Mouse (Mus musculus) midbrain, embryonic 15.5 days (tissue): ENCODE data around the gene D5Ertd579e. TPM values are rescaled to one million over a fixed set of nuclear protein-coding genes. Genes with fewer than 3 reads are reported as not detected.
A peak's percentile ranks its signal among the peaks of the same experiment; 100 is the strongest.

Experiments used
- ATAC-seq: fragments of 200-750 bp; cut with Nextera tagmentation; replicated peaks from 2 replicates; pipeline ENCODE4 v1.8.0; 2017; ENCODE audit warnings: moderate TSS enrichment
- H3K27ac ChIP-seq: fragments of 300-500 bp; sonication (generic); 2 replicates; pipeline ENCODE4 v1.5.1; 2015; ENCODE audit warnings: mild to moderate bottlenecking, inconsistent platforms
- H3K27me3 ChIP-seq: fragments of 300-500 bp; sonication (generic); replicated peaks from 2 replicates; pipeline ENCODE4 v1.6.1; 2015; ENCODE audit warnings: inconsistent platforms
- H3K36me3 ChIP-seq: fragments of 300-500 bp; sonication (generic); replicated peaks from 2 replicates; pipeline ENCODE4 v1.6.1; 2015; ENCODE audit warnings: inconsistent platforms
- H3K4me1 ChIP-seq: fragments of 300-500 bp; sonication (generic); 2 replicates; pipeline ENCODE4 v1.6.1; 2015; ENCODE audit warnings: inconsistent platforms
- H3K4me2 ChIP-seq: fragments of 300-500 bp; sonication (generic); 2 replicates; pipeline ENCODE4 v1.6.1; 2015; ENCODE audit warnings: inconsistent platforms, mild to moderate bottlenecking, moderate library complexity
- H3K4me3 ChIP-seq: fragments of 300-500 bp; sonication (generic); 2 replicates; pipeline ENCODE4 v1.5.1; 2015; ENCODE audit warnings: mild to moderate bottlenecking, inconsistent platforms
- H3K9ac ChIP-seq: fragments of 300-500 bp; sonication (generic); 2 replicates; pipeline ENCODE4 v1.6.1; 2015; ENCODE audit warnings: mild to moderate bottlenecking, inconsistent platforms
- H3K9me3 ChIP-seq: fragments of 300-500 bp; sonication (generic); 2 replicates; pipeline ENCODE4 v1.6.1; 2016; ENCODE audit warnings: inconsistent platforms
- WGBS: fragments of 180-500 bp; shearing (Covaris S2); methylation state at CpG from one replicate; pipeline ENCODE4 v1.1.7; 2015; ENCODE audit warnings: mixed read lengths; 5-methylcytosine and 5-hydroxymethylcytosine counted together
- polyA plus RNA-seq: library from polyadenylated mRNA; unstranded; fragments of >200 nt; fragmentation: Nextera tagmentation; extraction: Ambion mirVana; gene quantifications from 2 replicates; pipeline ENCODE4 v1.2.1, GENCODE M21; 2015

The D5Ertd579e gene
- polyA plus RNA-seq, 1 experiment from 2014 or later, result 44.0 TPM

- Histone ChIP-seq H3K27me3 (no peaks in the 10 kb centered on the region; the same call in 1 of the 2 replicates), H3K4me1 (peaks cover 17% of the 10 kb centered on the region), H3K27ac (no peak overlapping the region), H3K36me3 (no peaks in the 10 kb centered on the region), H3K4me3 (no peak overlapping the region), H3K9me3 (no peaks in the 10 kb centered on the region), H3K9ac (no peak overlapping the region), H3K4me2 (no peak overlapping the region)
- WGBS, result 66% methylated on average over 6 of the region's 6 CpGs
- no peak for ATAC-seq
Measured at GRCm38 (mm10) chr5:36584299-36584698, 111.5 kb downstream of the D5Ertd579e start.

- H3K4me1 ChIP-seq, result peaks cover 17% of the 10 kb centered on the region
- no peaks in the 10 kb centered on the region; the same call in 1 of the 2 replicates for H3K27me3 ChIP-seq
- peak overlapping the region; percentile 85 for H3K4me2 ChIP-seq
- H3K9ac ChIP-seq, result peak overlapping the region; percentile 60
- no peaks in the 10 kb centered on the region for H3K9me3 ChIP-seq
- 1% methylated on average over 54 of the region's 54 CpGs for WGBS
- peak overlapping the region; percentile 63 for H3K4me3 ChIP-seq
- H3K27ac ChIP-seq, result peak overlapping the region; percentile 90
- H3K36me3 ChIP-seq, result no peaks in the 10 kb centered on the region
- peak; percentile 97 for ATAC-seq
Measured at GRCm38 (mm10) chr5:36581924-36582642, 113.7 kb downstream of the D5Ertd579e start.

- H3K27me3 ChIP-seq, result no peaks in the 10 kb centered on the region; the same call in 1 of the 2 replicates
- H3K9me3 ChIP-seq, result no peaks in the 10 kb centered on the region
- peak overlapping the region; percentile 63 for H3K4me3 ChIP-seq
- H3K4me2 ChIP-seq, result peak overlapping the region; percentile 85
- peak overlapping the region; percentile 90 for H3K27ac ChIP-seq
- WGBS, result under 1% methylated on average over 40 of the region's 40 CpGs
- peaks cover 17% of the 10 kb centered on the region for H3K4me1 ChIP-seq
- H3K9ac ChIP-seq, result peak overlapping the region; percentile 60
- no peaks in the 10 kb centered on the region for H3K36me3 ChIP-seq
- peak; percentile 25 for ATAC-seq
Measured at GRCm38 (mm10) chr5:36581259-36581923, 114.4 kb downstream of the D5Ertd579e start.

GRCm38 (mm10) chr5:36579967-36580366 lies 115.9 kb downstream of the D5Ertd579e start:
- ATAC-seq, result no peak
- Histone ChIP-seq H3K9me3 (no peaks in the 10 kb centered on the region), H3K27me3 (no peaks in the 10 kb centered on the region; the same call in 1 of the 2 replicates), H3K9ac (no peak overlapping the region), H3K36me3 (no peaks in the 10 kb centered on the region), H3K4me2 (no peak overlapping the region), H3K27ac (no peak overlapping the region), H3K4me1 (peaks cover 17% of the 10 kb centered on the region), H3K4me3 (no peak overlapping the region)
- 82% methylated on average over 7 of the region's 7 CpGs for WGBS

GRCm38 (mm10) chr5:36578982-36579381 lies 116.8 kb downstream of the D5Ertd579e start:
- Histone ChIP-seq H3K27ac (no peak overlapping the region), H3K36me3 (no peaks in the 10 kb centered on the region), H3K9me3 (no peaks in the 10 kb centered on the region), H3K4me3 (no peak overlapping the region), H3K4me2 (no peak overlapping the region), H3K27me3 (no peaks in the 10 kb centered on the region; the same call in 1 of the 2 replicates), H3K4me1 (peaks cover 17% of the 10 kb centered on the region), H3K9ac (no peak overlapping the region)
- WGBS, result 87% methylated on average over 2 of the region's 2 CpGs
- ATAC-seq, result no peak

GRCm38 (mm10) chr5:36576457-36576856 lies 119.4 kb downstream of the D5Ertd579e start:
- H3K4me1 ChIP-seq, result peaks cover 10% of the 10 kb centered on the region
- H3K4me3 ChIP-seq, result no peak overlapping the region
- H3K9me3 ChIP-seq, result no peaks in the 10 kb centered on the region
- 95% methylated on average over 3 of the region's 3 CpGs for WGBS
- no peaks in the 10 kb centered on the region; the same call in 1 of the 2 replicates for H3K27me3 ChIP-seq
- no peak overlapping the region for H3K9ac ChIP-seq
- no peak overlapping the region for H3K4me2 ChIP-seq
- no peak for ATAC-seq
- no peak overlapping the region for H3K27ac ChIP-seq
- no peaks in the 10 kb centered on the region for H3K36me3 ChIP-seq

- H3K9me3 ChIP-seq, result no peaks in the 10 kb centered on the region
- no peaks in the 10 kb centered on the region for H3K36me3 ChIP-seq
- H3K4me3 ChIP-seq, result no peak overlapping the region
- H3K9ac ChIP-seq, result no peak overlapping the region
- 77% methylated on average over 1 of the region's 1 CpGs for WGBS
- H3K27ac ChIP-seq, result no peak overlapping the region
- H3K4me2 ChIP-seq, result no peak overlapping the region
- peaks cover 3% of the 10 kb centered on the region for H3K4me1 ChIP-seq
- no peak for ATAC-seq
- no peaks in the 10 kb centered on the region; the same call in 1 of the 2 replicates for H3K27me3 ChIP-seq
Measured at GRCm38 (mm10) chr5:36575745-36576144, 120.1 kb downstream of the D5Ertd579e start.

GRCm38 (mm10) chr5:36575227-36575626 lies 120.6 kb downstream of the D5Ertd579e start:
- no peak overlapping the region for H3K4me2 ChIP-seq
- no peak overlapping the region for H3K4me3 ChIP-seq
- H3K4me1 ChIP-seq, result no peaks in the 10 kb centered on the region
- H3K36me3 ChIP-seq, result no peaks in the 10 kb centered on the region
- H3K27ac ChIP-seq, result no peak overlapping the region
- H3K9ac ChIP-seq, result no peak overlapping the region
- 81% methylated on average over 3 of the region's 3 CpGs for WGBS
- no peak for ATAC-seq
- no peaks in the 10 kb centered on the region for H3K9me3 ChIP-seq
- no peaks in the 10 kb centered on the region; the same call in 1 of the 2 replicates for H3K27me3 ChIP-seq

GRCm38 (mm10) chr5:36574147-36574870 lies 121.5 kb downstream of the D5Ertd579e start:
- H3K4me1 ChIP-seq, result no peaks in the 10 kb centered on the region
- H3K4me3 ChIP-seq, result no peak overlapping the region
- WGBS, result 68% methylated on average over 8 of the region's 8 CpGs
- H3K27me3 ChIP-seq, result no peaks in the 10 kb centered on the region
- H3K4me2 ChIP-seq, result no peak overlapping the region
- no peak overlapping the region for H3K27ac ChIP-seq
- H3K9ac ChIP-seq, result no peak overlapping the region
- no peak for ATAC-seq
- H3K9me3 ChIP-seq, result no peaks in the 10 kb centered on the region
- H3K36me3 ChIP-seq, result no peaks in the 10 kb centered on the region

- Histone ChIP-seq H3K36me3 (no peaks in the 10 kb centered on the region), H3K27ac (no peak overlapping the region), H3K9ac (no peak overlapping the region), H3K9me3 (no peaks in the 10 kb centered on the region), H3K4me2 (no peak overlapping the region), H3K27me3 (no peaks in the 10 kb centered on the region), H3K4me1 (no peaks in the 10 kb centered on the region), H3K4me3 (no peak overlapping the region)
- no peak for ATAC-seq
- 60% methylated on average over 3 of the region's 3 CpGs for WGBS
Measured at GRCm38 (mm10) chr5:36573354-36573753, 122.5 kb downstream of the D5Ertd579e start.

GRCm38 (mm10) chr5:36571371-36571770 lies 124.5 kb downstream of the D5Ertd579e start:
- no peak for ATAC-seq
- Histone ChIP-seq H3K9me3 (no peaks in the 10 kb centered on the region), H3K27ac (no peak overlapping the region), H3K4me3 (no peak overlapping the region), H3K9ac (no peak overlapping the region), H3K4me1 (peaks cover 6% of the 10 kb centered on the region; the same call in 1 of the 2 replicates), H3K4me2 (no peak overlapping the region), H3K27me3 (no peaks in the 10 kb centered on the region), H3K36me3 (no peaks in the 10 kb centered on the region)
- WGBS, result 95% methylated on average over 16 of the region's 16 CpGs

- H3K4me2 ChIP-seq, result no peak overlapping the region
- no peak overlapping the region for H3K4me3 ChIP-seq
- H3K27me3 ChIP-seq, result no peaks in the 10 kb centered on the region
- no peak overlapping the region for H3K9ac ChIP-seq
- H3K36me3 ChIP-seq, result no peaks in the 10 kb centered on the region
- no peak for ATAC-seq
- H3K9me3 ChIP-seq, result no peaks in the 10 kb centered on the region
- no peak overlapping the region for H3K27ac ChIP-seq
- 88% methylated on average over 4 of the region's 4 CpGs for WGBS
- peaks cover 6% of the 10 kb centered on the region; the same call in 1 of the 2 replicates for H3K4me1 ChIP-seq
Measured at GRCm38 (mm10) chr5:36570546-36571245, 125.1 kb downstream of the D5Ertd579e start.
